9 mouse cellular contexts compared by ENCODE assay signal in genomic region chr6:138420536-138420891, GRCm38 (mm10).
DNase-seq lines count a peak whose midpoint lies in the region; ATAC-seq and TF ChIP-seq lines count a peak whose summit lies in the region.
"Had no signal": no experiment of that assay in that cellular context is flagged by ENCODE, and none has a peak within 500 bp of the region (broad histone marks: within the 10 kb centered on the region; RNA-seq: fewer than 3 reads in every experiment).

No protein-coding gene starts in this region.

- H3K9ac ChIP-seq in heart, embryonic 13.5 days = peak overlapping the region; percentile 56
- peak overlapping the region; percentile 60 for H3K9ac ChIP-seq in forebrain, postnatal 0 days
- peak overlapping the region; percentile 59 for H3K9ac ChIP-seq in midbrain, embryonic 12.5 days (replicated peaks)
- H3K9ac ChIP-seq: liver, embryonic 14.5 days had no signal

- peaks cover 23% of the 10 kb centered on the region for H3K4me1 ChIP-seq in heart, embryonic 13.5 days
- H3K4me1 ChIP-seq in forebrain, postnatal 0 days (ENCODE audit: insufficient read depth) = peaks cover 17% of the 10 kb centered on the region
- H3K4me1 ChIP-seq in midbrain, embryonic 12.5 days = peaks cover 40% of the 10 kb centered on the region

- WGBS in heart, embryonic 13.5 days = 6% methylated on average over 3 of the region's 3 CpGs
- WGBS in forebrain, postnatal 0 days = 1% methylated on average over 3 of the region's 3 CpGs
- 4% methylated on average over 3 of the region's 3 CpGs for WGBS in midbrain, embryonic 12.5 days

- H3K9me3 ChIP-seq in heart, embryonic 13.5 days = no peaks in the 10 kb centered on the region
- H3K9me3 ChIP-seq in forebrain, postnatal 0 days (ENCODE audit: low read length) = no peaks in the 10 kb centered on the region
- H3K9me3 ChIP-seq in midbrain, embryonic 12.5 days = no peaks in the 10 kb centered on the region

- TF ChIP-seq POLR2A in brain, embryonic 14.5 days (IDR thresholded peaks at IDR 0.05; ENCODE audit: borderline replicate concordance, extremely low read depth, insufficient read depth, insufficient read length, poor library complexity, severe bottlenecking) = no peak

- ATAC-seq in heart, embryonic 13.5 days (ENCODE audit: extremely low read depth, insufficient number of reproducible peaks, low FRiP score, low TSS enrichment) = no peak
- peak; percentile 68 for ATAC-seq in forebrain, postnatal 0 days
- ATAC-seq in midbrain, embryonic 12.5 days (ENCODE audit: low FRiP score, low read depth) = peak; percentile 61
- no peak for ATAC-seq in megakaryocyte, adult 5-6 weeks (ENCODE audit: poor library complexity, severe bottlenecking)

- TF ChIP-seq CTCF in brain, embryonic 14.5 days (IDR thresholded peaks at IDR 0.05; ENCODE audit: borderline replicate concordance, extremely low read depth, insufficient read depth, insufficient read length) = no peak
- TF ChIP-seq CTCF in forebrain, postnatal 0 days (IDR thresholded peaks at IDR 0.05; ENCODE audit: low read depth) = peak; percentile 27; the same call in 1 of the 2 replicates

- no peak overlapping the region for H3K27ac ChIP-seq in heart, embryonic 13.5 days (replicated peaks)
- H3K27ac ChIP-seq in forebrain, postnatal 0 days (ENCODE audit: low read depth, low read length) = peak overlapping the region; percentile 86
- H3K27ac ChIP-seq in midbrain, embryonic 12.5 days (replicated peaks) = peak overlapping the region; percentile 86
- H3K27ac ChIP-seq: liver, embryonic 14.5 days had no signal

- H3K4me2 ChIP-seq in heart, embryonic 13.5 days = peak overlapping the region; percentile 77
- H3K4me2 ChIP-seq in forebrain, postnatal 0 days (ENCODE audit: low read depth) = peak overlapping the region; percentile 52
- H3K4me2 ChIP-seq in midbrain, embryonic 12.5 days (replicated peaks) = peak overlapping the region; percentile 59

- no peak for DNase-seq in heart, adult 9 months (ENCODE audit: low spot score in 2 of 2)
- DNase-seq in brain, embryonic 14.5 days (ENCODE audit: low read depth) = peak; percentile 96
- peak; percentile 74 for DNase-seq in forebrain, postnatal 0 days
- no peak for DNase-seq in natural killer cell, adult 2 months (ENCODE audit: low spot score in 2 of 2)
- no peak for DNase-seq in ovary, adult 18-20 months (ENCODE audit: low spot score)

- H3K4me3 ChIP-seq in heart, embryonic 13.5 days = peak overlapping the region; percentile 57
- peak overlapping the region; percentile 61 for H3K4me3 ChIP-seq in forebrain, postnatal 0 days (ENCODE audit: low read depth, low read length)
- peak overlapping the region; percentile 46 for H3K4me3 ChIP-seq in midbrain, embryonic 12.5 days

- H3K27me3 ChIP-seq in heart, embryonic 13.5 days (replicated peaks) = peaks cover 27% of the 10 kb centered on the region; the same call in 1 of the 2 replicates
- H3K27me3 ChIP-seq in forebrain, postnatal 0 days (ENCODE audit: insufficient read depth, low read length) = no peaks in the 10 kb centered on the region
- H3K27me3 ChIP-seq in midbrain, embryonic 12.5 days = peaks cover 7% of the 10 kb centered on the region; the same call in 1 of the 2 replicates

- no peaks in the 10 kb centered on the region for H3K36me3 ChIP-seq in heart, embryonic 13.5 days
- no peaks in the 10 kb centered on the region for H3K36me3 ChIP-seq in forebrain, postnatal 0 days (ENCODE audit: insufficient read depth)
- no peaks in the 10 kb centered on the region for H3K36me3 ChIP-seq in midbrain, embryonic 12.5 days

Comparison
In these comparisons a context has a peak if more than half of its experiments do, and no peak if none do; other contexts are left out.
1. ATAC-seq: peak in forebrain, postnatal 0 days (single experiment) and midbrain, embryonic 12.5 days (single experiment); none in heart, embryonic 13.5 days (single experiment) and megakaryocyte, adult 5-6 weeks (single experiment).
2. DNase-seq: peak in brain, embryonic 14.5 days (single experiment) and forebrain, postnatal 0 days (single experiment); none in heart, adult 9 months (0 of 2), natural killer cell, adult 2 months (0 of 2) and ovary, adult 18-20 months (single experiment).
3. Peak in every context shown above with its lines, with median percentiles within 50 percentile points of each other: H3K4me2 ChIP-seq, H3K4me3 ChIP-seq and H3K9ac ChIP-seq.